Mouse (Mus musculus) gastrocnemius, adult 2 months (tissue): ENCODE measurements around the gene Sox30. TPM values are rescaled to one million over a fixed set of nuclear protein-coding genes. Genes with fewer than 3 reads are reported as not detected.

Experiments used
- DNase-seq: peaks from one replicate; pipeline ENCODE4 v3.0.0; 2022
- H3K27ac ChIP-seq: fragments of 200-600 bp; 2 replicates; pipeline ENCODE4 v1.8.1; 2022; ENCODE audit warnings: mild to moderate bottlenecking
- H3K4me3 ChIP-seq: fragments of 200-600 bp; 2 replicates; pipeline ENCODE4 v1.8.1; 2022; ENCODE audit warnings: mild to moderate bottlenecking, moderate library complexity
- CTCF ChIP-seq: fragments of 200-600 bp; IDR thresholded peaks from 2 replicates; pipeline ENCODE4 v1.8.1; 2022; ENCODE audit warnings: antibody characterized with exemption, mild to moderate bottlenecking, moderate library complexity
- intact Hi-C: fragments of 180-260 bp; cut with DNase I; formaldehyde crosslinking; loops from one replicate; pipeline ENCODE4 v1.15.1; 2025
- total RNA-seq, 2 experiments: library from RNA; stranded (reverse); gene quantifications; 2 replicates each; pipeline ENCODE4 v1.2.3; 2021

The Sox30 gene
- total RNA-seq, 2 experiments from 2014 or later = not detected

DNA sequence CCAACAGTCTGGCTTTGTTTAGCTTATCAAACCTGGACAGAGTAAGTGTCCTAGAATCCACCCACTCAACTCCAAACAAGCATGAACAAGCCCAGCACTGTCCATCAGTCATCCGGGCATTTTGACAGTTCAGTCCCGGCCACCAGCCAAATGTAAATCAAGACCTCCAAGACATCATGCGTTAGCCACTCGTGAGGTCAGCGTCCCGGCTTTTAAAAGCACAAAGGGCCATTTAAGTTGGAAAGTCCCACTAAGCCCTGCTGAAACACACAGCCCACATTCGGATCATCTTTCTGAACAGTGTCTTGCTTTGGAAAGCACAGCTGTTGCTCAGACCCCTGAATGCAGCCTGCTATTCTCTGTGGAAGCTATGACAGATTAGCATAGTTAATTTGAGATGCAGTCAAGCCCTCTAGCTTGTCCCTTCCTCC is 45.9 kb downstream of the Sox30 start:
- peak; percentile 75 for DNase-seq
- Histone ChIP-seq H3K4me3 (no peak overlapping the region), H3K27ac (peak overlapping the region; percentile 62)
- TF ChIP-seq CTCF = no peak
- intact Hi-C loops = no loop called here

- intact Hi-C loops = no loop called here
- no peak for DNase-seq
- Histone ChIP-seq H3K27ac (no peak overlapping the region), H3K4me3 (no peak overlapping the region)
- TF ChIP-seq CTCF = no peak
Observed at GRCm38 (mm10) chr11:46027952-46028814, 48.1 kb downstream of the Sox30 start.

GRCm38 (mm10) chr11:46029485-46029884 is 49.4 kb downstream of the Sox30 start:
- intact Hi-C loops = no loop called here
- Histone ChIP-seq H3K27ac (peak overlapping the region; percentile 58), H3K4me3 (no peak overlapping the region)
- DNase-seq = no peak
- no peak for TF ChIP-seq CTCF

DNA sequence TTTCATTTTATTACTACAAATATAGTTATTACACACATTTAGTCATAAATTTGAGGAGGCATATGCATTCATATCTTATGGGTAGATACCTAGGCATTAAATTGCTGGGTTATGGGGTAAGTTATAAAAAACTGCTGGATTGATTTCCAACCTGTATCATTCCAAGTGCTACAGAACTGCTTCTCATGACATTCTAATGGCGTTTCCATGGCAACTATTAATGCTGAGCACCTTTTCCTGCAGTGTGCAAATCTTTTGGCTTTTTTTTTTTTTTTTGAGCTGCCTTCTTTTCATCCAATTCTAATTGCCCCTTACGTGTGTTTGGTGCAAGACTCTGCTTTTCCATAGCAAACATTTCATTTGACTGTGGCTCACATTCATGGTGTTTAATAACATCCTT is 49.9 kb downstream of the Sox30 start:
- Histone ChIP-seq H3K27ac (peak overlapping the region; percentile 58; the same call in 1 of the 2 replicates), H3K4me3 (no peak overlapping the region)
- DNase-seq = no peak
- TF ChIP-seq CTCF = no peak
- intact Hi-C loops = no loop called here

- no peak for DNase-seq
- TF ChIP-seq CTCF = no peak
- H3K27ac ChIP-seq = no peak overlapping the region
- H3K4me3 ChIP-seq = no peak overlapping the region
- intact Hi-C loops = no loop called here
Observed at GRCm38 (mm10) chr11:46031470-46031869, 51.4 kb downstream of the Sox30 start.

DNA sequence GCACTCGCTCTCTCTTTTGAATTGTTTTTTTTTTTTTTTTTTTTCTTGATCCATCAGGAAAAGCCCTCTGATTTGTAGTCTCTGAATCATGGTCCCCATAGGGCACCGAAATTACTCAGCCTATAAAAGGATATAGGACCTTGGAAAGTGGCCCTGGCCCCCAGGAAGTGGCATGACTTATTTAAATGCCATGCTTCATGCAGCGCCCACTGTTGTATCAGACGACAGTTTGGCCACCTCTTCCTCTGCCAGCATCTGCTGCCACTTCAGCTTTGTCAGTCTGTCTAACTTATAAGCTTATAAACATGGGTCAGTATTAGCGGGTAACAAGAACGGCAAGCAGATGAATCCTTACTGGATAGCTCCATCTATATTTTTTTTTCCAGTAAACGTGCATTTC is 52.8 kb downstream of the Sox30 start:
- TF ChIP-seq CTCF = no peak
- Histone ChIP-seq H3K27ac (no peak overlapping the region), H3K4me3 (no peak overlapping the region)
- DNase-seq = no peak
- intact Hi-C loops = no loop called here

DNA sequence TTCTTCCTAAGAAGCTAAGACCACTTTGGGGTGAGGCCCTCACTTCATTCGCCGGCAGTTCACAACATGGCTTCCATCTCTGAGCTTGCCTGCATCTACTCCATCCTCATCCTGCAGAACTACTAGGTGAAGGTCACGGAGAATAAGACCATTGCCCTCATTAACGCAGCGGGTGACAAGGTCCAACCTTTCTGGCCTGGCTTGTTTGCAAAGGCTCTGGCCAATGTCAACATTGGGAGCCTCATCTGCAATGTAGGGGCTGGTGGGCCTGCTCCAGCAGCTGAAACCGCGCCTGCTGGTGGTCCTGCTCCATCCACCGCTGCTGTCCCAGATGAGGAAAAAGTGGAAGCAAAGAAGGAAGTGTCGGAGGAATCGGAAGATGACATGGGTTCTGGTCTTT is 56.3 kb downstream of the Sox30 start:
- H3K27ac ChIP-seq = no peak overlapping the region
- DNase-seq = no peak
- no peak for TF ChIP-seq CTCF

DNA sequence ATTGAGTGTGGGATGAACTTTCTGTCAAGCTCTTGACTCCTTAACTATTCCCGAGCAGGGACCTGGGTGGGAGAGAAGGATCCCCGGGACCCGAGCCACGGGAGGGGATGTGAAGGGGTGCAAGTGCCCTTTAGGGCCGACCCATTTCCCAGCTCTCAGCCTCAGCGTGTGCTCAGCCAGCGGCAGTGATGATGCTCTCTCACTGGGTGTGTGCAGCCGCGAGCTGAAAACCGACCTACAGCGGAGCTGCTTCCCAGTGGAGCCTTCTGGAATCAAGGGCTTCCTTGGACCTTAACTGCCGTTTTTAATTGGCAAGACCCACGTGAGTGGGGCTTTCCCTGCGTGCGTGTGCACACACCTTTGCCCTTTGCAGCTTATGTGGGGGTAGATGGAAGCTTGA is 58.8 kb downstream of the Sox30 start:
- DNase-seq = no peak
- Histone ChIP-seq H3K4me3 (peak overlapping the region; percentile 46), H3K27ac (no peak overlapping the region)
- intact Hi-C loops = no loop called here
- TF ChIP-seq CTCF = no peak

More for the DNA sequence above, 56.3 kb downstream of the Sox30 start:
- intact Hi-C loops = no loop called here
- no peak overlapping the region for H3K4me3 ChIP-seq

DNA sequence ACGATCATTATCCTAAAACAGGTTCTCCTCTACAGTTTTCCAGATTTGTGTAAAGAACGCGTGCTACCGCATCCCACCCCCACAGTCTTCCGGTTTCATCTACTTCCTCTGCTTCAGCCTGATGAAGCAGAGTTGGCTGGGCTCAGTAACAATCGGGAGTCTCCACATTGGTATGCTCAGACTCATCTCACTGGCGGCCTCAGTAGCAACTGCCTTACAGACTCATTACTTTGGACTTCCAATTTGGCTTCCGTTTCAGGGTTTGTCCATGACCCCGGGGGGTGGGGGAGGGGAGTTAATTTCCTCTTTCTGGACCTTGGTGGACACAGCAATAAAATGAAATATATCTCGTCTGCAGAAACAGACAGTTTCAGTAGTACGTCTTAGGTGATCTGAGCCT is 59.2 kb downstream of the Sox30 start:
- DNase-seq = peak; percentile 34
- TF ChIP-seq CTCF = no peak
- Histone ChIP-seq H3K4me3 (peak overlapping the region; percentile 46), H3K27ac (no peak overlapping the region)
- intact Hi-C loops = no loop called here

GRCm38 (mm10) chr11:46040841-46041556 is 60.9 kb downstream of the Sox30 start:
- Histone ChIP-seq H3K4me3 (no peak overlapping the region), H3K27ac (no peak overlapping the region)
- intact Hi-C loops = no loop called here
- no peak for TF ChIP-seq CTCF
- DNase-seq = no peak

GRCm38 (mm10) chr11:46041607-46042267 is 61.6 kb downstream of the Sox30 start:
- Histone ChIP-seq H3K4me3 (no peak overlapping the region), H3K27ac (no peak overlapping the region)
- intact Hi-C loops = no loop called here
- no peak for DNase-seq
- no peak for TF ChIP-seq CTCF

- intact Hi-C loops = no loop called here
- DNase-seq = no peak
- TF ChIP-seq CTCF = no peak
Observed at GRCm38 (mm10) chr11:46044781-46045180, 64.7 kb downstream of the Sox30 start.

GRCm38 (mm10) chr11:46047264-46047663 is 67.2 kb downstream of the Sox30 start:
- no peak for TF ChIP-seq CTCF
- DNase-seq = no peak
- Histone ChIP-seq H3K27ac (no peak overlapping the region), H3K4me3 (no peak overlapping the region)
- intact Hi-C loops = no loop called here

More at GRCm38 (mm10) chr11:46044781-46045180, 64.7 kb downstream of the Sox30 start:
- no peak overlapping the region for H3K27ac ChIP-seq
- H3K4me3 ChIP-seq = no peak overlapping the region
